18 mouse cellular contexts compared by ENCODE assay signal in genomic region chr12:82154527-82154926, GRCm38 (mm10).
"Had no signal": no experiment of that assay in that cellular context is flagged by ENCODE, and none has a peak within 500 bp of the region (broad histone marks: within the 10 kb centered on the region; RNA-seq: fewer than 3 reads in every experiment).

No protein-coding gene starts in this region.

- H3K27me3 ChIP-seq: limb, embryonic 12.5 days; limb, embryonic 15.5 days; midbrain, embryonic 13.5 days; neural tube, embryonic 13.5 days had no signal

- H3K36me3 ChIP-seq: limb, embryonic 12.5 days; limb, embryonic 15.5 days; midbrain, embryonic 13.5 days; neural tube, embryonic 13.5 days had no signal

- DNase-seq: kidney, adult 2 months; kidney, postnatal 25 days; layer of hippocampus, adult 9-11 months; liver, postnatal 0 days; lung, embryonic 14.5 days; right cerebral cortex, adult 18-20 months; right cerebral cortex, postnatal 14 days; right cerebral cortex, postnatal 4 days; thymus, adult 2 months; thymus, postnatal 14 days; thymus, postnatal 4 days had no signal

- H3K4me3 ChIP-seq: layer of hippocampus, adult 2 months; left cerebral cortex, adult 2 months; limb, embryonic 12.5 days; limb, embryonic 15.5 days; midbrain, embryonic 13.5 days; myocyte; neural tube, embryonic 13.5 days had no signal
